Mouse (Mus musculus): Measurements from ENCODE around the gene Rab24. TPM values are rescaled to one million over a fixed set of nuclear protein-coding genes. Genes with fewer than 3 reads are reported as not detected.

Rab24 gene
- polyA plus RNA-seq, 1 experiment from 2014 or later = 91.7 TPM

- Histone ChIP-seq H3K4me3 (ENCODE audit: low read length) (no peak overlapping the region), H3K27ac (ENCODE audit: low read length) (no peak overlapping the region), H3K36me3 (ENCODE audit: control insufficient read depth, insufficient read depth, low read length) (peaks cover 6% of the 10 kb centered on the region; the same call in 1 of the 2 replicates), H3K9ac (ENCODE audit: low read depth, low read length) (no peak overlapping the region), H3K27me3 (replicated peaks; ENCODE audit: control insufficient read depth, insufficient read depth, low read length) (no peaks in the 10 kb centered on the region), H3K4me2 (ENCODE audit: low read depth, low read length) (no peak overlapping the region), H3K9me3 (ENCODE audit: control insufficient read depth, low read length) (no peaks in the 10 kb centered on the region), H3K4me1 (ENCODE audit: control insufficient read depth, insufficient read depth, low read length) (no peaks in the 10 kb centered on the region)
- no peak for ATAC-seq
- 85% methylated on average over 5 of the region's 5 CpGs for WGBS
Measured at GRCm38 (mm10) chr13:55277203-55277602, 44.5 kb downstream of the Rab24 start.

Other genes starting within 250 kb of the Rab24 start
- gene Uimc1, start 221.6 kb downstream of the Rab24 start, polyA plus RNA-seq (2015; fragmentation: Nextera tagmentation; extraction: Ambion mirVana) = 19.2 and 20.8 TPM in 2 replicates
- 11.2 and 12.5 TPM in 2 replicates for gene Zfp346, start 216.6 kb downstream of the Rab24 start, polyA plus RNA-seq (2015; fragmentation: Nextera tagmentation; extraction: Ambion mirVana)
- gene Gm17617, start 188.4 kb downstream of the Rab24 start, polyA plus RNA-seq (2015; fragmentation: Nextera tagmentation; extraction: Ambion mirVana) = not detected in 2 replicates
- 11.7 and 12.4 TPM in 2 replicates for gene Fgfr4, start 169.3 kb downstream of the Rab24 start, polyA plus RNA-seq (2015; fragmentation: Nextera tagmentation; extraction: Ambion mirVana)
- 33.1 and 37.1 TPM in 2 replicates for gene Nsd1, start 112.2 kb downstream of the Rab24 start, polyA plus RNA-seq (2015; fragmentation: Nextera tagmentation; extraction: Ambion mirVana)
- gene Prelid1, start 1.4 kb downstream of the Rab24 start, polyA plus RNA-seq (2015; fragmentation: Nextera tagmentation; extraction: Ambion mirVana) = 664 and 676 TPM in 2 replicates
- gene Mxd3, start 7.9 kb upstream of the Rab24 start, polyA plus RNA-seq (2015; fragmentation: Nextera tagmentation; extraction: Ambion mirVana) = 20.8 and 24.9 TPM in 2 replicates
- 121 and 130 TPM in 2 replicates for gene Lman2, start 40.8 kb upstream of the Rab24 start, polyA plus RNA-seq (2015; fragmentation: Nextera tagmentation; extraction: Ambion mirVana)
- 0.93 and 1.1 TPM in 2 replicates for gene Rgs14, start 47.8 kb upstream of the Rab24 start, polyA plus RNA-seq (2015; fragmentation: Nextera tagmentation; extraction: Ambion mirVana)
- gene Slc34a1, start 76.2 kb upstream of the Rab24 start, polyA plus RNA-seq (2015; fragmentation: Nextera tagmentation; extraction: Ambion mirVana) = 0.07 TPM in 1 of 2 replicates, not detected in the other
- not detected in 2 replicates for gene Pfn3, start 93.3 kb upstream of the Rab24 start, polyA plus RNA-seq (2015; fragmentation: Nextera tagmentation; extraction: Ambion mirVana)
- 1.1 and 4.0 TPM in 2 replicates for gene F12, start 104.8 kb upstream of the Rab24 start, polyA plus RNA-seq (2015; fragmentation: Nextera tagmentation; extraction: Ambion mirVana)
- gene Grk6, start 123.1 kb upstream of the Rab24 start, polyA plus RNA-seq (2015; fragmentation: Nextera tagmentation; extraction: Ambion mirVana) = 13.6 and 16.2 TPM in 2 replicates
- gene Prr7, start 142.3 kb upstream of the Rab24 start, polyA plus RNA-seq (2015; fragmentation: Nextera tagmentation; extraction: Ambion mirVana) = 0.10 and 0.18 TPM in 2 replicates
- gene Dbn1, start 166.2 kb upstream of the Rab24 start, polyA plus RNA-seq (2015; fragmentation: Nextera tagmentation; extraction: Ambion mirVana) = 88.4 and 91.2 TPM in 2 replicates
- 189 and 200 TPM in 2 replicates for gene Pdlim7, start 191.7 kb upstream of the Rab24 start, polyA plus RNA-seq (2015; fragmentation: Nextera tagmentation; extraction: Ambion mirVana)
- gene Dok3, start 207.3 kb upstream of the Rab24 start, polyA plus RNA-seq (2015; fragmentation: Nextera tagmentation; extraction: Ambion mirVana) = 2.7 and 3.0 TPM in 2 replicates
- gene Ddx41, start 214.7 kb upstream of the Rab24 start, polyA plus RNA-seq (2015; fragmentation: Nextera tagmentation; extraction: Ambion mirVana) = 50.5 and 54.8 TPM in 2 replicates
- gene Fam193b, start 249.2 kb upstream of the Rab24 start, polyA plus RNA-seq (2015; fragmentation: Nextera tagmentation; extraction: Ambion mirVana) = 21.2 and 22.5 TPM in 2 replicates